Comparison of ENCODE assay signal across 15 mouse cellular contexts in genomic region chr6:89684231-89684630, GRCm38 (mm10). TPM values are rescaled to one million over a fixed set of nuclear protein-coding genes. Genes with fewer than 3 reads are reported as not detected.
DNase-seq lines count a peak whose midpoint lies in the region; ATAC-seq and TF ChIP-seq lines count a peak whose summit lies in the region.
"Had no signal": no experiment of that assay in that cellular context is flagged by ENCODE, and none has a peak within 500 bp of the region (broad histone marks: within the 10 kb centered on the region; RNA-seq: fewer than 3 reads in every experiment).

No protein-coding gene starts in this region.

- H3K36me3 ChIP-seq in heart, adult 2 months (ENCODE audit: control insufficient read depth, insufficient read depth, low read length), result no peaks in the 10 kb centered on the region
- no peaks in the 10 kb centered on the region for H3K36me3 ChIP-seq in heart, embryonic 12.5 days
- no peaks in the 10 kb centered on the region for H3K36me3 ChIP-seq in E14TG2a.4 (ENCODE audit: insufficient read depth, low read length)
- H3K36me3 ChIP-seq: embryonic facial prominence, embryonic 13.5 days; hindbrain, embryonic 15.5 days; limb, embryonic 15.5 days had no signal

- no peak overlapping the region for H3K9ac ChIP-seq in heart, adult 2 months (ENCODE audit: low read depth, low read length)
- H3K9ac ChIP-seq in heart, embryonic 12.5 days, result no peak overlapping the region
- H3K9ac ChIP-seq: embryonic facial prominence, embryonic 13.5 days; hindbrain, embryonic 15.5 days; limb, embryonic 15.5 days had no signal

- H3K4me2 ChIP-seq in heart, embryonic 12.5 days, result no peak overlapping the region
- H3K4me2 ChIP-seq: embryonic facial prominence, embryonic 13.5 days; hindbrain, embryonic 15.5 days; limb, embryonic 15.5 days had no signal

- no peak for TF ChIP-seq EP300 in heart, adult 2 months (IDR thresholded peaks at IDR 0.05; ENCODE audit: insufficient read depth, low read depth, low read length)

- no peaks in the 10 kb centered on the region for H3K27me3 ChIP-seq in heart, adult 2 months (ENCODE audit: control insufficient read depth, insufficient read depth, low read length)
- no peaks in the 10 kb centered on the region for H3K27me3 ChIP-seq in heart, embryonic 12.5 days (replicated peaks)
- H3K27me3 ChIP-seq in E14TG2a.4 (ENCODE audit: insufficient read depth, low read length), result no peaks in the 10 kb centered on the region
- H3K27me3 ChIP-seq: embryonic facial prominence, embryonic 13.5 days; hindbrain, embryonic 15.5 days; limb, embryonic 15.5 days had no signal

- WGBS in heart, adult 2 months, result 24% methylated on average over 1 of the region's 1 CpGs
- WGBS in heart, embryonic 12.5 days, result 48% methylated on average over 1 of the region's 1 CpGs

- H3K9me3 ChIP-seq in heart, embryonic 12.5 days (replicated peaks), result no peaks in the 10 kb centered on the region
- no peaks in the 10 kb centered on the region for H3K9me3 ChIP-seq in E14TG2a.4 (ENCODE audit: low read length)
- H3K9me3 ChIP-seq: embryonic facial prominence, embryonic 13.5 days; hindbrain, embryonic 15.5 days; limb, embryonic 15.5 days had no signal

- no peak overlapping the region for H3K4me3 ChIP-seq in heart, adult 2 months
- H3K4me3 ChIP-seq in heart, embryonic 12.5 days, result no peak overlapping the region
- H3K4me3 ChIP-seq in E14TG2a.4 (replicated peaks; ENCODE audit: low read length), result no peak overlapping the region
- H3K4me3 ChIP-seq: embryonic facial prominence, embryonic 13.5 days; hindbrain, embryonic 15.5 days; limb, embryonic 15.5 days had no signal

- TF ChIP-seq CTCF in heart, adult 2 months (IDR thresholded peaks at IDR 0.05), result peak; percentile 47
- TF ChIP-seq CTCF in E14TG2a.4 (conservative IDR thresholded peaks at IDR 0.05; ENCODE audit: low read length), result 0 out of 2 replicates have a peak, but pooled peaks have one; percentile 5

- H3K27ac ChIP-seq in heart, adult 2 months, result no peak overlapping the region
- H3K27ac ChIP-seq in heart, embryonic 12.5 days (ENCODE audit: poor library complexity, severe bottlenecking), result no peak overlapping the region
- H3K27ac ChIP-seq: embryonic facial prominence, embryonic 13.5 days; hindbrain, embryonic 15.5 days; limb, embryonic 15.5 days; macrophage had no signal

- DNase-seq in heart, adult 2 months, result no peak
- DNase-seq in left cerebral cortex, postnatal 4 days, result peak; percentile 27
- DNase-seq in left cerebral cortex, adult 11 months (ENCODE audit: low spot score), result no peak
- DNase-seq in fibroblast of lung, adult 2 months (ENCODE audit: low read depth), result peak; percentile 14
- DNase-seq in spleen, adult 12 weeks (ENCODE audit: low spot score), result no peak
- DNase-seq in ovary, postnatal 36 days (ENCODE audit: low spot score), result no peak
- DNase-seq: adrenal gland, adult 2 months had no signal

- no peaks in the 10 kb centered on the region for H3K79me2 ChIP-seq in heart, adult 2 months (replicated peaks; ENCODE audit: control insufficient read depth, insufficient read depth, low read length)

- no peak for ATAC-seq in heart, embryonic 12.5 days (ENCODE audit: insufficient number of reproducible peaks, low FRiP score)

- no peak for TF ChIP-seq POLR2A in heart, adult 2 months (IDR thresholded peaks at IDR 0.05; ENCODE audit: insufficient read depth, low read depth, low read length)

- intact Hi-C loops in heart, adult 2 months (cut with DNase I), result loop anchor here (10.0 kb wide), 4 partner anchors 301 to 891 kb away; partner anchors contain the start of genes Cfap100 and Chst13
- intact Hi-C loops in left cerebral cortex, postnatal 4 days (cut with DNase I), result loop anchor here (10.0 kb wide), 1 partner anchor 891 kb away; no protein-coding TSS in a partner anchor

- 0 out of 2 replicates have a peak, but pooled peaks cover 1% of the 10 kb centered on the region for H3K4me1 ChIP-seq in heart, adult 2 months (ENCODE audit: control insufficient read depth, insufficient read depth, low read length)
- no peaks in the 10 kb centered on the region for H3K4me1 ChIP-seq in heart, embryonic 12.5 days (replicated peaks)
- peaks cover 3% of the 10 kb centered on the region for H3K4me1 ChIP-seq in E14TG2a.4 (replicated peaks; ENCODE audit: low read depth, low read length)
- H3K4me1 ChIP-seq: embryonic facial prominence, embryonic 13.5 days; hindbrain, embryonic 15.5 days; limb, embryonic 15.5 days had no signal

RNA-seq across cellular contexts. Expression of gene Vmn1r40, which starts 23.1 kb away (rescaled TPM):
- not detected for total RNA-seq in heart, adult 2 months (2021)
- polyA plus RNA-seq in heart, adult 2 months (2012; rRNA removed), result not detected in 2 replicates
- not detected in 2 replicates for polyA plus RNA-seq in heart, embryonic 12.5 days (2016; fragmentation: Nextera tagmentation; extraction: Ambion mirVana)
- not detected for total RNA-seq in left cerebral cortex, postnatal 4 days (2021)
- total RNA-seq: adrenal gland, adult 2 months; heart, adult 8-10 months; layer of hippocampus, adult 8-10 months had no signal
- polyA plus RNA-seq: adrenal gland, adult 2 months; embryonic facial prominence, embryonic 13.5 days; hindbrain, embryonic 15.5 days; limb, embryonic 15.5 days; macrophage had no signal

RNA-seq across cellular contexts. Expression of gene Txnrd3, which starts 40.4 kb away (rescaled TPM):
- 10 to 100 TPM; 13.5 to 15.3 TPM for total RNA-seq in heart, adult 2 months (2021)
- polyA plus RNA-seq in heart, adult 2 months (2012; rRNA removed), result 10.5 and 10.7 TPM in 2 replicates
- 10.0 and 11.5 TPM in 2 replicates for polyA plus RNA-seq in heart, embryonic 12.5 days (2016; fragmentation: Nextera tagmentation; extraction: Ambion mirVana)
- 10 to 100 TPM; 20.0 to 22.6 TPM for total RNA-seq in left cerebral cortex, postnatal 4 days (2021)

RNA-seq across cellular contexts. Expression of gene Vmn1r41, which starts 56.3 kb away (rescaled TPM):
- not detected for total RNA-seq in heart, adult 2 months (2021)
- polyA plus RNA-seq in heart, adult 2 months (2012; rRNA removed), result not detected in 2 replicates
- polyA plus RNA-seq in heart, embryonic 12.5 days (2016; fragmentation: Nextera tagmentation; extraction: Ambion mirVana), result not detected in 2 replicates
- total RNA-seq in left cerebral cortex, postnatal 4 days (2021), result not detected
- total RNA-seq: adrenal gland, adult 2 months; heart, adult 8-10 months; layer of hippocampus, adult 8-10 months had no signal
- polyA plus RNA-seq: adrenal gland, adult 2 months; embryonic facial prominence, embryonic 13.5 days; hindbrain, embryonic 15.5 days; limb, embryonic 15.5 days; macrophage had no signal

Comparison
In these comparisons a context has a peak if more than half of its experiments do, and no peak if none do; other contexts are left out.
1. DNase-seq: peak in left cerebral cortex, postnatal 4 days (single experiment) and fibroblast of lung, adult 2 months (single experiment); none in heart, adult 2 months (0 of 2), left cerebral cortex, adult 11 months (single experiment), spleen, adult 12 weeks (single experiment) and ovary, postnatal 36 days (single experiment).